Mouse (Mus musculus) ovary, adult 18-20 months (tissue): ENCODE results near the gene Mycs.

Experiments used
- DNase-seq: peaks from one replicate; pipeline ENCODE4 v3.0.0; 2022; ENCODE audit warnings: low spot score, mixed read lengths

Mycs gene

DNA sequence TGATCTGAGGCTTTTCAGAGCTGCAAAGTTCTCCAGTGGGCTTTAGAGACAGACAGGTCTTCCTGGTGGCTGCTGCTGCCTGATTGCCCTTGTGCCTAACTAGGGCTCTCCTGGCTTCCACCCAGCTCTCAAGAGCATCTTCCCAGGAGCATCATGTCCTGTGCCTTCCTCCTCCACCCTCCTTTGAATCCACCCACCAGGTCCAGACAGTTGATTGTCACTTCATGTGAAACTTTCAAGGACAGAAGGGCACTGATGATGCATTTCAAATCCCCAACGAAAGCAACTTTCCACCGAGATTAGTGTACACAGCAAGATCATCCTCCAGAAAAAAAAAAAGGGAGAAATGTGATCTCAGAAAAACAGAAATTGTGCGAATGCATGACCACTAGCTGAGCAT, at the start of gene Mycs:
TSS of gene Mycs (minus strand) at position 101 of the 400 bp plus-strand sequence.
- DNase-seq = no peak

- no peak for DNase-seq
Observed at GRCm38 (mm10) chrX:5468022-5468421, 1.0 kb downstream of the Mycs start.
